Mouse (Mus musculus) testis, adult 2 months (tissue): ENCODE measurements around the gene Clp1.

Experiments
- CTCF ChIP-seq: fragments of 200-500 bp; IDR thresholded peaks from 2 replicates; pipeline ENCODE4 v1.5.1; 2012; ENCODE audit warnings: low read depth, mild to moderate bottlenecking, inconsistent platforms, low read length, moderate library complexity; ENCODE audit not compliant: control insufficient read depth, insufficient read depth, insufficient replicate concordance
- POLR2A ChIP-seq: fragments of 200-500 bp; IDR thresholded peaks from 2 replicates; pipeline ENCODE4 v1.6.1; 2012; ENCODE audit warnings: low read depth, mild to moderate bottlenecking, inconsistent platforms, low read length, moderate library complexity; ENCODE audit not compliant: control insufficient read depth

DNA sequence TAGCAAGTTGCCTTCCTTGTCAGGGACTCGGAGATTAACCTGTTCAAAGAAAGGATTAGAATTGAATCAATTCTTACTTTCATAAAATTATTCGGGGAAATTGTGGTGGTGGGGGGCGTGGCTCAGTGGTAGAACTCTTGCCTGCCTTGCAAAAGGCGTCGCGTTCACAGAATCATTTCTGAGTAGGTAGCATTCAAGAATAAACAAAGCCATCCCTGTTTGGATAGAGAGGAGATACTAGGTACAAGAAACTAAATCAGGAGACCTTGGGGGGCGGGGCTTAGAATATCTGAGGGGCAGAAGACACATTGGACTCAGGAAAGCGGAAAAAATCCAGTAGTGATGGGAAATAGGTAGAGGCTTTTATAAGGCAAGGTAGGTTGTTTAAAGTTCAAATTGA is 48.1 kb downstream of the Clp1 start, which contains the start of gene Tmx2:
- TF ChIP-seq POLR2A = no peak
- no peak for TF ChIP-seq CTCF
